Mouse (Mus musculus) c-Kit-positive CD71-negative TER-119-negative erythroid progenitor cells, embryonic 14.5 days (primary cell): Measurements from ENCODE around the gene Togaram2.
"Not testable (repeated sequence)": the region's sequence is repeated elsewhere in the genome, so short reads cannot be mapped to it uniquely, and the experiment has no call there.

Experiments used
- DNase-seq: peaks from one replicate; pipeline ENCODE4 v3.0.0-alpha.2; 2013; ENCODE audit warnings: low read depth

Togaram2 gene

GRCm38 (mm10) chr17:71673092-71673491 is at the start of gene Togaram2:
Gene Togaram2 (plus strand): TSS chr17:71673261.
- no peak for DNase-seq

- DNase-seq = no peak
Measured at GRCm38 (mm10) chr17:71631806-71632205, 41.3 kb upstream of the Togaram2 start.

- DNase-seq = no peak
Measured at GRCm38 (mm10) chr17:71633350-71633749, 39.7 kb upstream of the Togaram2 start.

GRCm38 (mm10) chr17:71636786-71637185 is 36.3 kb upstream of the Togaram2 start:
- no peak for DNase-seq

- no peak for DNase-seq
Measured at GRCm38 (mm10) chr17:71637750-71638265, 35.3 kb upstream of the Togaram2 start.

- DNase-seq = not testable (repeated sequence)
Measured at GRCm38 (mm10) chr17:71639056-71639455, 34.0 kb upstream of the Togaram2 start.

- no peak for DNase-seq
Measured at GRCm38 (mm10) chr17:71640421-71641085, 32.5 kb upstream of the Togaram2 start.

- DNase-seq = no peak
Measured at GRCm38 (mm10) chr17:71642190-71642589, 30.9 kb upstream of the Togaram2 start.

GRCm38 (mm10) chr17:71650011-71650410 is 23.1 kb upstream of the Togaram2 start:
- no peak for DNase-seq

GRCm38 (mm10) chr17:71652495-71652894 is 20.6 kb upstream of the Togaram2 start:
- no peak for DNase-seq

GRCm38 (mm10) chr17:71652934-71653333 is 20.1 kb upstream of the Togaram2 start:
- DNase-seq = no peak

GRCm38 (mm10) chr17:71657521-71657920 is 15.5 kb upstream of the Togaram2 start:
- DNase-seq = no peak

- DNase-seq = no peak
Measured at GRCm38 (mm10) chr17:71658666-71659065, 14.4 kb upstream of the Togaram2 start.

GRCm38 (mm10) chr17:71660390-71660789 is 12.7 kb upstream of the Togaram2 start:
- no peak for DNase-seq

- DNase-seq = peak; percentile 64
Measured at GRCm38 (mm10) chr17:71662751-71663250, 10.3 kb upstream of the Togaram2 start.

GRCm38 (mm10) chr17:71663491-71663890 is 9.6 kb upstream of the Togaram2 start:
- DNase-seq = no peak

- DNase-seq = no peak
Measured at GRCm38 (mm10) chr17:71664172-71664571, 8.9 kb upstream of the Togaram2 start.

GRCm38 (mm10) chr17:71665201-71665600 is 7.9 kb upstream of the Togaram2 start:
- no peak for DNase-seq

GRCm38 (mm10) chr17:71669511-71669910 is 3.5 kb upstream of the Togaram2 start:
- DNase-seq = no peak

GRCm38 (mm10) chr17:71671840-71672546 is 1.1 kb upstream of the Togaram2 start:
- DNase-seq = no peak

GRCm38 (mm10) chr17:71673936-71674335 is 875 bp downstream of the Togaram2 start:
- DNase-seq = no peak

- no peak for DNase-seq
Measured at GRCm38 (mm10) chr17:71674886-71675285, 1.8 kb downstream of the Togaram2 start.

GRCm38 (mm10) chr17:71681666-71682065 is 8.6 kb downstream of the Togaram2 start:
- DNase-seq = no peak
